Mouse (Mus musculus): ENCODE data around the gene Gm13090. TPM values are rescaled to one million over a fixed set of nuclear protein-coding genes. Genes with fewer than 3 reads are reported as not detected.

Gene Gm13090
- not detected in 2 replicates for polyA plus RNA-seq (2012)

GRCm38 (mm10) chr4:151089270-151089669 is at the start of gene Gm13090:
Gene Gm13090 (plus strand): TSS chr4:151089570.
- Histone ChIP-seq H3K27me3 (ENCODE audit: control insufficient read depth) (no peaks in the 10 kb centered on the region), H3K36me3 (ENCODE audit: control insufficient read depth) (no peaks in the 10 kb centered on the region), H3K9me3 (ENCODE audit: control insufficient read depth, low read length) (no peaks in the 10 kb centered on the region), H3K4me1 (ENCODE audit: control insufficient read depth) (no peaks in the 10 kb centered on the region), H3K4me3 (replicated peaks) (no peak within 1 kb of the TSS)
- TF ChIP-seq GATA1 (IDR thresholded peaks at IDR 0.05; ENCODE audit: low read length): no peak
- TF ChIP-seq TAL1 (IDR thresholded peaks at IDR 0.05; ENCODE audit: low read length): no peak

- Histone ChIP-seq H3K4me1 (ENCODE audit: control insufficient read depth) (peaks cover 16% of the 10 kb centered on the region), H3K27me3 (ENCODE audit: control insufficient read depth) (peaks cover 8% of the 10 kb centered on the region), H3K9me3 (ENCODE audit: control insufficient read depth, low read length) (no peaks in the 10 kb centered on the region), H3K36me3 (ENCODE audit: control insufficient read depth) (peaks cover 5% of the 10 kb centered on the region), H3K4me3 (replicated peaks) (no peak overlapping the region)
- no peak for TF ChIP-seq GATA1 (IDR thresholded peaks at IDR 0.05; ENCODE audit: low read length)
- TF ChIP-seq TAL1 (IDR thresholded peaks at IDR 0.05; ENCODE audit: low read length): no peak
Observed at GRCm38 (mm10) chr4:151041506-151041905, 47.9 kb upstream of the Gm13090 start.

GRCm38 (mm10) chr4:151043281-151043680 is 46.1 kb upstream of the Gm13090 start:
- Histone ChIP-seq H3K27me3 (ENCODE audit: control insufficient read depth) (peaks cover 8% of the 10 kb centered on the region), H3K4me3 (replicated peaks) (no peak overlapping the region), H3K9me3 (ENCODE audit: control insufficient read depth, low read length) (no peaks in the 10 kb centered on the region), H3K4me1 (ENCODE audit: control insufficient read depth) (peaks cover 16% of the 10 kb centered on the region), H3K36me3 (ENCODE audit: control insufficient read depth) (peaks cover 16% of the 10 kb centered on the region)
- TF ChIP-seq GATA1 (IDR thresholded peaks at IDR 0.05; ENCODE audit: low read length): no peak
- no peak for TF ChIP-seq TAL1 (IDR thresholded peaks at IDR 0.05; ENCODE audit: low read length)

GRCm38 (mm10) chr4:151044037-151044943 is 45.1 kb upstream of the Gm13090 start, which contains the start of gene Per3:
Gene Per3 (minus strand): TSS chr4:151044665.
- H3K4me3 ChIP-seq (replicated peaks): peak within 1 kb of the TSS; percentile 74
- TF ChIP-seq GATA1 (IDR thresholded peaks at IDR 0.05; ENCODE audit: low read length): no peak
- no peak for TF ChIP-seq TAL1 (IDR thresholded peaks at IDR 0.05; ENCODE audit: low read length)
- H3K9me3 ChIP-seq (ENCODE audit: control insufficient read depth, low read length): no peaks in the 10 kb centered on the region
- peaks cover 16% of the 10 kb centered on the region for H3K4me1 ChIP-seq (ENCODE audit: control insufficient read depth)
- H3K36me3 ChIP-seq (ENCODE audit: control insufficient read depth): peaks cover 26% of the 10 kb centered on the region
- peaks cover 8% of the 10 kb centered on the region for H3K27me3 ChIP-seq (ENCODE audit: control insufficient read depth)

GRCm38 (mm10) chr4:151044944-151045570 is 44.3 kb upstream of the Gm13090 start:
- peaks cover 16% of the 10 kb centered on the region for H3K4me1 ChIP-seq (ENCODE audit: control insufficient read depth)
- no peaks in the 10 kb centered on the region for H3K9me3 ChIP-seq (ENCODE audit: control insufficient read depth, low read length)
- H3K36me3 ChIP-seq (ENCODE audit: control insufficient read depth): peaks cover 34% of the 10 kb centered on the region
- peaks cover 8% of the 10 kb centered on the region for H3K27me3 ChIP-seq (ENCODE audit: control insufficient read depth)
- H3K4me3 ChIP-seq (replicated peaks): peak overlapping the region; percentile 74
- TF ChIP-seq GATA1 (IDR thresholded peaks at IDR 0.05; ENCODE audit: low read length) (no peak), TAL1 (IDR thresholded peaks at IDR 0.05; ENCODE audit: low read length) (no peak)

GRCm38 (mm10) chr4:151046524-151046923 is 42.8 kb upstream of the Gm13090 start:
- no peak for TF ChIP-seq TAL1 (IDR thresholded peaks at IDR 0.05; ENCODE audit: low read length)
- no peak for TF ChIP-seq GATA1 (IDR thresholded peaks at IDR 0.05; ENCODE audit: low read length)
- Histone ChIP-seq H3K27me3 (ENCODE audit: control insufficient read depth) (peaks cover 8% of the 10 kb centered on the region), H3K36me3 (ENCODE audit: control insufficient read depth) (peaks cover 47% of the 10 kb centered on the region), H3K4me1 (ENCODE audit: control insufficient read depth) (peaks cover 16% of the 10 kb centered on the region), H3K4me3 (replicated peaks) (no peak overlapping the region), H3K9me3 (ENCODE audit: control insufficient read depth, low read length) (no peaks in the 10 kb centered on the region)

GRCm38 (mm10) chr4:151051162-151051561 is 38.2 kb upstream of the Gm13090 start:
- no peak for TF ChIP-seq GATA1 (IDR thresholded peaks at IDR 0.05; ENCODE audit: low read length)
- TF ChIP-seq TAL1 (IDR thresholded peaks at IDR 0.05; ENCODE audit: low read length): no peak
- no peaks in the 10 kb centered on the region for H3K9me3 ChIP-seq (ENCODE audit: control insufficient read depth, low read length)
- peaks cover 85% of the 10 kb centered on the region for H3K36me3 ChIP-seq (ENCODE audit: control insufficient read depth)
- no peak overlapping the region for H3K4me3 ChIP-seq (replicated peaks)
- H3K4me1 ChIP-seq (ENCODE audit: control insufficient read depth): peaks cover 9% of the 10 kb centered on the region
- H3K27me3 ChIP-seq (ENCODE audit: control insufficient read depth): no peaks in the 10 kb centered on the region

GRCm38 (mm10) chr4:151057347-151058321 is 31.7 kb upstream of the Gm13090 start, which contains the start of gene Vamp3:
Gene Vamp3 (minus strand): TSS chr4:151057963.
- H3K36me3 ChIP-seq (ENCODE audit: control insufficient read depth): peaks cover 32% of the 10 kb centered on the region
- H3K4me1 ChIP-seq (ENCODE audit: control insufficient read depth): peaks cover 23% of the 10 kb centered on the region
- H3K27me3 ChIP-seq (ENCODE audit: control insufficient read depth): no peaks in the 10 kb centered on the region
- TF ChIP-seq GATA1 (IDR thresholded peaks at IDR 0.05; ENCODE audit: low read length): no peak
- TF ChIP-seq TAL1 (IDR thresholded peaks at IDR 0.05; ENCODE audit: low read length): no peak
- H3K9me3 ChIP-seq (ENCODE audit: control insufficient read depth, low read length): peaks cover 10% of the 10 kb centered on the region
- H3K4me3 ChIP-seq (replicated peaks): peak within 1 kb of the TSS; percentile 100

Measured in erythroblast, embryonic 14.5 days (primary cell).